Mouse (Mus musculus) limb, embryonic 13.5 days (tissue): Measurements from ENCODE around the gene Sohlh1. TPM values are rescaled to one million over a fixed set of nuclear protein-coding genes. Genes with fewer than 3 reads are reported as not detected.

Experiments used
- ATAC-seq: fragments of 200-750 bp; cut with Nextera tagmentation; 2 replicates; pipeline ENCODE4 v1.8.0; 2017; ENCODE audit warnings: low read depth, moderate number of reproducible peaks, moderate TSS enrichment; ENCODE audit not compliant: low FRiP score
- H3K27ac ChIP-seq: fragments of 300-500 bp; sonication (generic); 2 replicates; pipeline ENCODE4 v1.5.1; 2015; ENCODE audit warnings: inconsistent platforms, mild to moderate bottlenecking, moderate library complexity
- H3K27me3 ChIP-seq: fragments of 300-500 bp; sonication (generic); 2 replicates; pipeline ENCODE4 v1.6.1; 2015; ENCODE audit warnings: mild to moderate bottlenecking, inconsistent platforms
- H3K36me3 ChIP-seq: fragments of 300-500 bp; sonication (generic); 2 replicates; pipeline ENCODE4 v1.6.1; 2015; ENCODE audit warnings: inconsistent platforms, mild to moderate bottlenecking, moderate library complexity
- H3K4me1 ChIP-seq: fragments of 300-500 bp; sonication (generic); 2 replicates; pipeline ENCODE4 v1.6.1; 2015; ENCODE audit warnings: inconsistent platforms
- H3K4me2 ChIP-seq: fragments of 300-500 bp; sonication (generic); replicated peaks from 2 replicates; pipeline ENCODE4 v1.6.1; 2015; ENCODE audit warnings: inconsistent platforms, mild to moderate bottlenecking, moderate library complexity
- H3K4me3 ChIP-seq: fragments of 300-500 bp; sonication (generic); 2 replicates; pipeline ENCODE4 v1.5.1; 2015; ENCODE audit warnings: moderate library complexity, mild to moderate bottlenecking, inconsistent platforms
- H3K9ac ChIP-seq: fragments of 300-500 bp; sonication (generic); 2 replicates; pipeline ENCODE4 v1.6.1; 2015; ENCODE audit warnings: mild to moderate bottlenecking, inconsistent platforms
- H3K9me3 ChIP-seq: fragments of 300-500 bp; sonication (generic); 2 replicates; pipeline ENCODE4 v1.6.1; 2016; ENCODE audit warnings: inconsistent platforms
- WGBS: fragments of 180-500 bp; shearing (Covaris S2); methylation state at CpG from one replicate; pipeline ENCODE4 v1.1.7; 2015; 5-methylcytosine and 5-hydroxymethylcytosine counted together
- polyA plus RNA-seq: library from polyadenylated mRNA; unstranded; fragments of >200 nt; fragmentation: Nextera tagmentation; extraction: Ambion mirVana; gene quantifications from 2 replicates; pipeline ENCODE4 v1.2.1, GENCODE M21; 2015

Gene Sohlh1
- polyA plus RNA-seq, 1 experiment from 2014 or later, result 0.29 TPM

GRCm38 (mm10) chr2:25864230-25864629, 17.2 kb upstream of the Sohlh1 start:
- Histone ChIP-seq H3K27ac (no peak overlapping the region), H3K9me3 (no peaks in the 10 kb centered on the region), H3K4me2 (peak overlapping the region; percentile 80), H3K9ac (no peak overlapping the region), H3K27me3 (peaks cover 63% of the 10 kb centered on the region), H3K4me3 (peak overlapping the region; percentile 43), H3K36me3 (no peaks in the 10 kb centered on the region), H3K4me1 (peaks cover 18% of the 10 kb centered on the region)
- no peak for ATAC-seq
- 6% methylated on average over 18 of the region's 18 CpGs for WGBS

- H3K4me3 ChIP-seq, result peak within 1 kb of the TSS; percentile 43
- no peak within 1 kb of the TSS for H3K9ac ChIP-seq
- H3K36me3 ChIP-seq, result no peaks in the 10 kb centered on the region
- peaks cover 18% of the 10 kb centered on the region for H3K4me1 ChIP-seq
- H3K27ac ChIP-seq, result no peak within 1 kb of the TSS
- no peak for ATAC-seq
- H3K9me3 ChIP-seq, result no peaks in the 10 kb centered on the region
- peaks cover 60% of the 10 kb centered on the region for H3K27me3 ChIP-seq
- WGBS, result under 1% methylated on average over 40 of the region's 53 CpGs
- peak within 1 kb of the TSS; percentile 80 for H3K4me2 ChIP-seq
These were observed 16.5 kb upstream of the Sohlh1 start, which contains the start of gene Kcnt1 for GRCm38 (mm10) chr2:25863337-25864131. Gene Kcnt1 (plus strand): TSS chr2:25863734.

GRCm38 (mm10) chr2:25862696-25863270, 15.7 kb upstream of the Sohlh1 start:
- peaks cover 54% of the 10 kb centered on the region for H3K27me3 ChIP-seq
- no peak for ATAC-seq
- peak overlapping the region; percentile 80 for H3K4me2 ChIP-seq

GRCm38 (mm10) chr2:25862038-25862437, 15.0 kb upstream of the Sohlh1 start:
- Histone ChIP-seq H3K9ac (no peak overlapping the region), H3K4me1 (peaks cover 18% of the 10 kb centered on the region), H3K27me3 (peaks cover 49% of the 10 kb centered on the region), H3K4me2 (no peak overlapping the region), H3K36me3 (no peaks in the 10 kb centered on the region), H3K27ac (no peak overlapping the region), H3K4me3 (no peak overlapping the region), H3K9me3 (peaks cover 4% of the 10 kb centered on the region; the same call in 1 of the 2 replicates)
- no peak for ATAC-seq
- 63% methylated on average over 2 of the region's 2 CpGs for WGBS

More at GRCm38 (mm10) chr2:25862696-25863270, 15.7 kb upstream of the Sohlh1 start:
- H3K27ac ChIP-seq, result no peak overlapping the region
- H3K9me3 ChIP-seq, result no peaks in the 10 kb centered on the region
- H3K4me1 ChIP-seq, result peaks cover 18% of the 10 kb centered on the region
- no peaks in the 10 kb centered on the region for H3K36me3 ChIP-seq
- 69% methylated on average over 5 of the region's 5 CpGs for WGBS
- H3K4me3 ChIP-seq, result no peak overlapping the region
- no peak overlapping the region for H3K9ac ChIP-seq

GRCm38 (mm10) chr2:25859891-25860290, 12.8 kb upstream of the Sohlh1 start:
- Histone ChIP-seq H3K4me1 (peaks cover 18% of the 10 kb centered on the region), H3K4me2 (no peak overlapping the region), H3K36me3 (no peaks in the 10 kb centered on the region), H3K27me3 (peaks cover 29% of the 10 kb centered on the region), H3K9ac (no peak overlapping the region), H3K27ac (no peak overlapping the region), H3K4me3 (no peak overlapping the region), H3K9me3 (peaks cover 4% of the 10 kb centered on the region; the same call in 1 of the 2 replicates)
- WGBS, result 65% methylated on average over 3 of the region's 3 CpGs
- ATAC-seq, result no peak

- Histone ChIP-seq H3K4me2 (no peak overlapping the region), H3K9me3 (peaks cover 9% of the 10 kb centered on the region; the same call in 1 of the 2 replicates), H3K9ac (no peak overlapping the region), H3K4me3 (no peak overlapping the region), H3K36me3 (no peaks in the 10 kb centered on the region), H3K4me1 (peaks cover 5% of the 10 kb centered on the region), H3K27ac (no peak overlapping the region), H3K27me3 (no peaks in the 10 kb centered on the region)
- ATAC-seq, result no peak
- WGBS, result 83% methylated on average over 5 of the region's 5 CpGs
These were observed 7.0 kb upstream of the Sohlh1 start for GRCm38 (mm10) chr2:25853998-25854397.

GRCm38 (mm10) chr2:25852626-25853025, 5.6 kb upstream of the Sohlh1 start:
- Histone ChIP-seq H3K27ac (no peak overlapping the region), H3K36me3 (no peaks in the 10 kb centered on the region), H3K4me2 (no peak overlapping the region), H3K9ac (no peak overlapping the region), H3K4me1 (peaks cover 5% of the 10 kb centered on the region), H3K27me3 (0 out of 2 replicates have a peak, but pooled peaks cover 3% of the 10 kb centered on the region), H3K4me3 (no peak overlapping the region), H3K9me3 (peaks cover 9% of the 10 kb centered on the region; the same call in 1 of the 2 replicates)
- 32% methylated on average over 3 of the region's 3 CpGs for WGBS
- no peak for ATAC-seq

- 16% methylated on average over 4 of the region's 4 CpGs for WGBS
- ATAC-seq, result no peak
- Histone ChIP-seq H3K27ac (no peak overlapping the region), H3K27me3 (0 out of 2 replicates have a peak, but pooled peaks cover 3% of the 10 kb centered on the region), H3K9ac (no peak overlapping the region), H3K36me3 (no peaks in the 10 kb centered on the region), H3K4me1 (peaks cover 20% of the 10 kb centered on the region), H3K9me3 (0 out of 2 replicates have a peak, but pooled peaks cover 5% of the 10 kb centered on the region), H3K4me2 (no peak overlapping the region), H3K4me3 (no peak overlapping the region)
These were observed 3.3 kb upstream of the Sohlh1 start for GRCm38 (mm10) chr2:25850330-25850729.

- no peak overlapping the region; the same call in 1 of the 2 replicates for H3K27ac ChIP-seq
- H3K9ac ChIP-seq, result no peak overlapping the region
- WGBS, result 60% methylated on average over 8 of the region's 8 CpGs
- 0 out of 2 replicates have a peak, but pooled peaks cover 3% of the 10 kb centered on the region for H3K27me3 ChIP-seq
- H3K4me1 ChIP-seq, result peaks cover 14% of the 10 kb centered on the region
- H3K4me2 ChIP-seq, result no peak overlapping the region
- H3K9me3 ChIP-seq, result 0 out of 2 replicates have a peak, but pooled peaks cover 5% of the 10 kb centered on the region
- no peak for ATAC-seq
- H3K36me3 ChIP-seq, result no peaks in the 10 kb centered on the region
- H3K4me3 ChIP-seq, result no peak overlapping the region
These were observed 532 bp downstream of the Sohlh1 start for GRCm38 (mm10) chr2:25846516-25846915.

GRCm38 (mm10) chr2:25844097-25844496, 3.0 kb downstream of the Sohlh1 start:
- Histone ChIP-seq H3K9me3 (no peaks in the 10 kb centered on the region), H3K27ac (no peak overlapping the region), H3K36me3 (no peaks in the 10 kb centered on the region), H3K4me2 (no peak overlapping the region), H3K27me3 (0 out of 2 replicates have a peak, but pooled peaks cover 3% of the 10 kb centered on the region), H3K4me3 (no peak overlapping the region), H3K4me1 (peaks cover 14% of the 10 kb centered on the region), H3K9ac (no peak overlapping the region)
- 83% methylated on average over 3 of the region's 3 CpGs for WGBS
- ATAC-seq, result no peak

GRCm38 (mm10) chr2:25842758-25843157, 4.3 kb downstream of the Sohlh1 start:
- Histone ChIP-seq H3K4me2 (no peak overlapping the region), H3K27me3 (no peaks in the 10 kb centered on the region), H3K36me3 (no peaks in the 10 kb centered on the region), H3K4me1 (peaks cover 14% of the 10 kb centered on the region), H3K9ac (no peak overlapping the region), H3K27ac (no peak overlapping the region), H3K9me3 (no peaks in the 10 kb centered on the region), H3K4me3 (no peak overlapping the region)
- no peak for ATAC-seq
- 70% methylated on average over 1 of the region's 1 CpGs for WGBS

- 53% methylated on average over 4 of the region's 4 CpGs for WGBS
- Histone ChIP-seq H3K27me3 (no peaks in the 10 kb centered on the region), H3K36me3 (no peaks in the 10 kb centered on the region), H3K27ac (no peak overlapping the region), H3K4me2 (no peak overlapping the region), H3K9ac (no peak overlapping the region), H3K9me3 (no peaks in the 10 kb centered on the region), H3K4me1 (peaks cover 14% of the 10 kb centered on the region), H3K4me3 (no peak overlapping the region)
- ATAC-seq, result no peak
These were observed 4.9 kb downstream of the Sohlh1 start for GRCm38 (mm10) chr2:25842161-25842560.
